In the genomic region with DNA sequence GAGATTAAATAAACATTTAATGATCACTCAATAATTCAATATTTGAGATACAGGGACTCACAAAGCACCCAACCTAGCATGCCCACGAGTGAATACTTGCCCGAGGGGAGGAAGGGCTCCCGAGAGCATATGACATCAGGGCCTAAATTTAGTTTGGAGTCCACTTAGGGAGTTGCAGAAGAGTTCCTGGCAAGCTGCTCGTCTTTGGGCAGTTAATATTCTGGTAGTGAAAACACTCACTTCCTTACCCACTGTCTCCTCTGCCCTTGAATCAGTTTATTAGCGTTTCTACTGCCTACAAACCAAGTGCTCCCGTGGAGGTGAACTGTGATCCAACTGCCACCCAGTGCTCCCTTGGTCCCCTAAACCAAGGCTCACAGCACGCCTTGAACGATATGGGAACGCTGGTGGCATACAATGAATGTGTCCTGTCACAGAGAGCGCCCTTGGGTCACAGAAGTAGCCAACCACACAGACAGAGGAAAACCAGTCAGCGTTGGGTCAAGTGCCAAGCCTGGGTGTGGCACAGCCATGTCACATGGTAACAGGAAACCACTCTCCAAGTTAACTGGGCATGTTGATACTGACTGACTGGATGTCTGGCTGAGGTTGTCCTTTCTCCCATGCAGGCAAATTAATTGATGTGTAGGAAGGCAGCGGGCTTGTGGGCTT, we compare ENCODE assay signal across 11 mouse cellular contexts. TPM values are rescaled to one million over a fixed set of nuclear protein-coding genes. Genes with fewer than 3 reads are reported as not detected.
DNase-seq lines count a peak whose midpoint lies in the region; ATAC-seq and TF ChIP-seq lines count a peak whose summit lies in the region.
"Had no signal": no experiment of that assay in that cellular context is flagged by ENCODE, and none has a peak within 500 bp of the region (broad histone marks: within the 10 kb centered on the region; RNA-seq: fewer than 3 reads in every experiment).

No protein-coding gene starts in this region.

- H3K4me2 ChIP-seq in midbrain, embryonic 13.5 days (replicated peaks), result no peak overlapping the region
- H3K4me2 ChIP-seq: embryonic facial prominence, embryonic 13.5 days had no signal

- H3K9ac ChIP-seq in midbrain, embryonic 13.5 days (replicated peaks), result no peak overlapping the region
- H3K9ac ChIP-seq: embryonic facial prominence, embryonic 13.5 days; liver, embryonic 14.5 days had no signal

- no peak for TF ChIP-seq CTCF in layer of hippocampus, adult 2 months (conservative IDR thresholded peaks at IDR 0.05)

- WGBS in macrophage (ENCODE audit: missing documents), result 9% methylated on average over 11 of the region's 12 CpGs
- 88% methylated on average over 12 of the region's 12 CpGs for WGBS in midbrain, embryonic 13.5 days

- DNase-seq in layer of hippocampus, adult 2 months (ENCODE audit: low spot score in 2 of 2), result no peak
- no peak for DNase-seq in layer of hippocampus, adult 8-10 months (ENCODE audit: low spot score in 2 of 2)
- DNase-seq in brain, adult 2 months (ENCODE audit: low read depth, low spot score), result peak; percentile 71
- DNase-seq in heart, postnatal 10 days, result peak; percentile 90 to 91
- DNase-seq in frontal cortex, postnatal 10 days (ENCODE audit: low spot score in 2 of 2), result no peak
- no peak for DNase-seq in embryo, embryonic 10.5 days (ENCODE audit: low spot score)

- ATAC-seq in midbrain, embryonic 13.5 days, result no peak

- H3K4me1 ChIP-seq in midbrain, embryonic 13.5 days (replicated peaks), result peaks cover 4% of the 10 kb centered on the region; the same call in 1 of the 2 replicates

- intact Hi-C loops in heart, postnatal 10 days (cut with DNase I), result no loop called here

- no peak overlapping the region for H3K4me3 ChIP-seq in layer of hippocampus, adult 2 months
- no peak overlapping the region for H3K4me3 ChIP-seq in macrophage (ENCODE audit: inconsistent target)
- H3K4me3 ChIP-seq in midbrain, embryonic 13.5 days (replicated peaks), result no peak overlapping the region
- H3K4me3 ChIP-seq: embryonic facial prominence, embryonic 13.5 days had no signal

- no peaks in the 10 kb centered on the region for H3K79me2 ChIP-seq in macrophage (ENCODE audit: inconsistent target)

- peak overlapping the region; percentile 72; the same call in 1 of the 2 replicates for H3K27ac ChIP-seq in layer of hippocampus, adult 2 months
- peak overlapping the region; percentile 90 for H3K27ac ChIP-seq in macrophage
- H3K27ac ChIP-seq in midbrain, embryonic 13.5 days, result no peak overlapping the region
- H3K27ac ChIP-seq: embryonic facial prominence, embryonic 13.5 days; liver, embryonic 14.5 days had no signal

- H3K9me3 ChIP-seq in midbrain, embryonic 13.5 days, result no peaks in the 10 kb centered on the region
- H3K9me3 ChIP-seq: embryonic facial prominence, embryonic 13.5 days; G1E had no signal

- no peaks in the 10 kb centered on the region for H3K36me3 ChIP-seq in macrophage (ENCODE audit: inconsistent target)
- H3K36me3 ChIP-seq in midbrain, embryonic 13.5 days, result peaks cover 5% of the 10 kb centered on the region
- H3K36me3 ChIP-seq: G1E had no signal

- no peaks in the 10 kb centered on the region for H3K27me3 ChIP-seq in midbrain, embryonic 13.5 days
- H3K27me3 ChIP-seq: embryonic facial prominence, embryonic 13.5 days had no signal

RNA-seq across cellular contexts. Expression of gene S100b, which starts 4.2 kb away (rescaled TPM):
- total RNA-seq in layer of hippocampus, adult 2 months (2021), result 100 to 1,000 TPM; 118 to 128 TPM
- total RNA-seq in layer of hippocampus, adult 8-10 months (2022), result 100 to 1,000 TPM; 146 to 207 (median 176) TPM
- 1 to 10 TPM; 3.2 to 7.7 TPM for total RNA-seq in heart, postnatal 10 days (2021)
- total RNA-seq in macrophage (2018; cell fraction: chromatin; rRNA removed), result under 1 TPM in 1 of 26 experiments, not detected in 25; 0.60 TPM
- under 1 TPM in 8 of 26 experiments, not detected in 18; 0.07 to 0.22 (median 0.14) TPM for total RNA-seq in macrophage (2018; cell fraction: cytosol; rRNA removed)
- not detected for total RNA-seq in macrophage (2018; cell fraction: nucleus; rRNA removed)
- polyA plus RNA-seq in macrophage (2018), result 0.17 TPM in 1 of 3 replicates, not detected in the others
- 0.18 and 0.31 TPM in 2 replicates for polyA plus RNA-seq in midbrain, embryonic 13.5 days (2015; fragmentation: Nextera tagmentation; extraction: Ambion mirVana)
- total RNA-seq: G1E had no signal
- polyA plus RNA-seq: G1E had no signal

RNA-seq across cellular contexts. Expression of gene Prmt2, which starts 20.2 kb away (rescaled TPM):
- total RNA-seq in layer of hippocampus, adult 2 months (2021), result 10 to 100 TPM; 72.2 to 75.3 TPM
- 10 to 100 TPM; 63.9 to 78.1 (median 75.3) TPM for total RNA-seq in layer of hippocampus, adult 8-10 months (2022)
- 10 to 100 TPM; 16.5 to 21.9 TPM for total RNA-seq in heart, postnatal 10 days (2021)
- total RNA-seq in macrophage (2018; cell fraction: chromatin; rRNA removed), result 10 to 100 TPM; 16.1 to 53.0 (median 31.9) TPM
- total RNA-seq in macrophage (2018; cell fraction: cytosol; rRNA removed), result 10 to 100 TPM; 16.4 to 23.7 (median 20.1) TPM
- total RNA-seq in macrophage (2018; cell fraction: nucleus; rRNA removed), result 10 to 100 TPM; 14.6 to 41.3 (median 24.0) TPM
- 18.3 to 23.8 TPM (median 20.1 TPM) in 3 replicates for polyA plus RNA-seq in macrophage (2018)
- polyA plus RNA-seq in midbrain, embryonic 13.5 days (2015; fragmentation: Nextera tagmentation; extraction: Ambion mirVana), result 270 and 275 TPM in 2 replicates

Comparison
In these comparisons a context has a peak if more than half of its experiments do, and no peak if none do; other contexts are left out.
1. DNase-seq: peak in brain, adult 2 months (single experiment) and heart, postnatal 10 days (2 of 2); none in layer of hippocampus, adult 2 months (0 of 2), layer of hippocampus, adult 8-10 months (0 of 2), frontal cortex, postnatal 10 days (0 of 2) and embryo, embryonic 10.5 days (single experiment).
2. RNA of gene S100b, which starts 4.2 kb away (total RNA-seq): 146 to 207 TPM in layer of hippocampus, adult 8-10 months and 118 to 128 TPM in layer of hippocampus, adult 2 months; 3.2 to 7.7 TPM in heart, postnatal 10 days; every median in the first group is over 10 times any median in the second.